Mouse (Mus musculus): ENCODE measurements around the gene Mettl21a. TPM values are rescaled to one million over a fixed set of nuclear protein-coding genes. Genes with fewer than 3 reads are reported as not detected.
A peak's percentile ranks its signal among the peaks of the same experiment; 100 is the strongest.
"Not testable (repeated sequence)": the region's sequence is repeated elsewhere in the genome, so short reads cannot be mapped to it uniquely, and the experiment has no call there.

Mettl21a gene
- total RNA-seq (2021), result 1 to 10 TPM; 8.0 to 8.4 TPM

DNA sequence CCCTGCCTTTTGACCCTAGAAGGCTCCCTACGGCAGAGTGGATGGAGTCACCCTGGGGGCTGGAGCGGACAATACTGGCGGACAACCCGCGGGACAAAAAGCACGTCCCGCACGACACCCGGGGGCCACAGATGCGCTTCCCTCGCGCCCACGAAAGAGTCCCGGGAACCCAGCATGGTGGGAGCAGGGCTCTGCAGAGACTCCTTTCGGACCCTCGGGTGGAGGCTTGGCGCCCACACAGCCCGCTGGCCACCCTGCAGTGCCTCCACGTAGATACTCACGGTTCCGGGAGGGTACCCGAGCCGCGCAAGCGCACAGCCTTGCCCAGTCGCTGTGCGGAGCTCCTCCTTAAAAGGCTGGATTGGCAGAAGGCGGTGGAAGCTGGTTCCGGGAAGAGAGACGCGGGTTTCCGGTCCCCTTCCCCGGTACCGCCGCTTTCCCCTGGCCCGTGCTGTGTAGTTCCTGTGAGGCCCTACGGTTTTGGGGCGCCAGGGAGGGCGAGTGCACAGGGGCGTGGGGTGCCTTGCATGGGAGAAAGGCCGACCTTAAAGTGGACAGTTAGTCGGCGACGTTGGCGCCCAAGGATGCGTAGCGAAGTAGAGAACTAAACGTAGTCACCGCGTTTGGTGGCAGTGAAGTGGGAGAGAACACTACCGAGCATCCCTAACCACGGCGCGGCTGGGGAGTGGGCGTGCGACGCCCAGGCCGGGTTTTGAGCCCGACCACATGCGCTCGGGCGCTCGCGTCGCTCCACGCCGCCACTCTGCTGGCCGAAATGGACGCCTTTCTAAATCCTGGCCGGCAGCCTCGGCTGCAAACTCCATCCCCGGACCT, at the start of gene Mettl21a:
Gene Mettl21a (minus strand): TSS at position 362 of the 834 bp plus-strand sequence.
- intact Hi-C loops (cut with DNase I), result loop anchor here (1.0 to 10.0 kb wide), 5 partner anchors 85 to 395 kb away; partner anchors contain the start of gene Creb1
- DNase-seq (ENCODE audit: low spot score), result peak; percentile 85

DNA sequence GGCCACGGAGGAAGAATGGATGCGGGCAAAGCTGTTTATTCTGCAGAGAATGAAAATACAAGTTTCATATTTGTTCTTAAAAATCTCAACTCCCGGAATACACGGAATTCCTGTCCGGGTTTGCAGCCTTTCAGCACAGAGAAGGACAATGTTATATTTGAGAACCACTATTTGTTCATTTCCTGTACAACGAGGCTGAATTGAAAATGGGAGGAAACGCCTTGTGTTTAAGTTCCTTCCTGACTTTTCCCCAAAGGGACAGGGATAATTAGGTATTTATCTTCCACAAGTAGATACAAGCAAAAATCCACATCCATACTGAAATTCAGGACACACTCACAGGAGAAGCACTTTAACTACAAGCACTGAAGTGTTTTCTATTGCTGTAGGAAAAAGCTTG, 41.8 kb upstream of the Mettl21a start:
- intact Hi-C loops (cut with DNase I), result no loop called here
- DNase-seq (ENCODE audit: low spot score), result no peak

DNA sequence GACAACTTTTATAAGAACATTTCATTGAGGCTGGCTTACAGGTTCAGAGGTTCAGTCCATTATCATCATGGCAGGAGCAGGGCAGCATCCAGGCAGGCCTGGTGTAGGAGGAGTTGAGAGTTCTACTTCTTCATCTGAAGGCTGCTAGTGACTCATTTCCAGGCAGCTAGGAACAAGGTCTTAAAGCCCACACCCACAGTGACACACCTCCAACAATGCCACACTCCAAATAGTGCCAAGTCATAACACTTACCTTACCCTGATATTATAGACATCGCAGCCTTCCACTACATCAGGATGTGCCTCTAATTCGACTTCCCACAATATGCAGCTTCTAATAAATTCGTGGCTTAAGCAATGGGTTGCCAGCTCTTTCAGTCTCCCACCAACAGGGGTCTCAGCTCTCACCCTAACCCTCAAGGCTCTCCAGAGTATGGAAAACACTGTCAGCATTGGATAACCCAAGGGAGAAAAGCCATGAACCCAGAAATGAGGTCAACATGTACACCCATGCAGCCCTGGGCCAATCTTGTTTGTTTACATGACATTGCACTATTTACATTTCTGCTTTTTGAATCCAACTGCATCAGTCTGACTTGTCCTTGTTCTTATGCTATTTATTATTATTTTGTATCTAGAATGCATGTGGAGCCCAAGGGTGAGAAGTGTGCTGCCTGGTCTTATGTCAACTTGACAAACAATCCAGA, 39.5 kb upstream of the Mettl21a start:
- DNase-seq (ENCODE audit: low spot score), result no peak

GRCm38 (mm10) chr1:64655415-64655814, 38.4 kb upstream of the Mettl21a start:
- no peak for DNase-seq (ENCODE audit: low spot score)
- intact Hi-C loops (cut with DNase I), result no loop called here

More for the DNA sequence above, 39.5 kb upstream of the Mettl21a start:
- intact Hi-C loops (cut with DNase I), result no loop called here

DNA sequence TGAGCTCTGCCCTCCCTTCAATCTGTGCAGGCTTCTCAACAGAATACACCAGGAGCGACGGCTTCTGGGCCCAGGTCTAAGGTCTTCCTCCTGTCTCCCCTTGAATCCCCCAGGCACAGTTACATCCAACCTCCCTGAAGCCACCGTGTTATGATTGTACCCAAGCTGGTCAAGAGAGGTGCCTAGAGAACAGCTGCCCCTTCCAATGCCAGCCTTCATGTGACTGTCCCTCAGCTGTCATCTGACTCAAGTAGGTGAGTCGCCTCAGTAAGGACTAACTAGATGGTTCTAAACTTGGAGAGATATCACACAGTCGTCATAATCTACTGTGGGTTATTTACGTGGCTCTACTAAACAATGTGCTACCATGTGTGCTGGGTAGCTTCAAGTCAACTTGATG, 36.7 kb upstream of the Mettl21a start:
- intact Hi-C loops (cut with DNase I), result no loop called here
- no peak for DNase-seq (ENCODE audit: low spot score)

DNA sequence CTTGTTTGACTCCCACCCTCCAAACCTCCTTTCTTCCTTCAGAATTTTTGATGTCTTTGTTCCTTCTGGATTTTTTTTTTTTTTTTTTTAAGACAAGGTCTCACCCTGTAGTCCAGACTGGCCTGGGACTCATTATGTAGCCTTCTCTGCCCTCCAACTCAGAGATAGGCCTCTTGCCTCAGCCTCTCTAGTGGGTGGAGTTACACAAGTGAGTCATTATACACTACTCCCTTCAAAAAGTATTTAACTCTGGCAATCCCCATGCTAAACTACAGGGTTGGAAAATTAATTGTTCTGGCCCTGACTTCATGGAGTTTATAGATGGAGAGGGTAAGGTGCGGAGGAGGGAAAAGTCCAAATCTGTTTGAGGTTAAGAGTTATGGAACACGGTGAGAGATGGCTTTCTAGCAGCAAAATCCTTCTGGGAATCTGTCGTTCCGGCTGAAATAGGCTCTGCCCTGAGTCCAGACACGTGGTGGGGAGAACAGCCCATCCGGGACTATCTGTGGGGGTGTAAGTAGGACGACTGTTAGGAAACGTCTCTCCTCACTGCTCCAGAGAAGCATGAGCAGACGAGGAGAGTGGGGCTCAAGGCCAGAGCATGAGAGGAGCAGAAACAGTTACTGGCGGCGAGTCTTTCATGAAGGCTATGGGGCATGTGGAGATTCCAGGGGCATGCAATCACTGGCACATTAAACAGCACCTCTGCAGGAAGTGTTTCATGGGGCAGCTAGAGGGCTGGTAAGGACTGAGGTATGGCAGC, 32.5 kb upstream of the Mettl21a start:
- intact Hi-C loops (cut with DNase I), result no loop called here
- DNase-seq (ENCODE audit: low spot score), result peak; percentile 4

DNA sequence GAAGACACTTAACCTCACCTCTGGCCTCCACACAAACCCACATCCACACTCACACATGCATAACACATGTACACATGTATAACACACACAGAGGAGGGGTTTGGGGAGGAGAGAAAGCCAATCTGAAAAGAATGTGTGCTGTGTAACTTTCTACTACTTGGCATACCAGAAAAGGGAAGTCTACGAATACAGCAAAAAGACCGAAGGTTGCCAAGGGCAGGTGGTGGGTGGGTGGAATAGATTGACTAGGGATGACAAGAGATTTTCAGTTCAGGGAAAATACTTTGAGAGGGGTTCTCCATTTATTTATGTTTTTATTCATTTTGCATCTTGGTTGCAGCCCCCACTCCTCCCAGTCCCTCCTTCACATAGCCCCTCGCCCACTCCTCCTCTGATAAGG, 27.5 kb upstream of the Mettl21a start:
- DNase-seq (ENCODE audit: low spot score), result no peak
- intact Hi-C loops (cut with DNase I), result no loop called here

DNA sequence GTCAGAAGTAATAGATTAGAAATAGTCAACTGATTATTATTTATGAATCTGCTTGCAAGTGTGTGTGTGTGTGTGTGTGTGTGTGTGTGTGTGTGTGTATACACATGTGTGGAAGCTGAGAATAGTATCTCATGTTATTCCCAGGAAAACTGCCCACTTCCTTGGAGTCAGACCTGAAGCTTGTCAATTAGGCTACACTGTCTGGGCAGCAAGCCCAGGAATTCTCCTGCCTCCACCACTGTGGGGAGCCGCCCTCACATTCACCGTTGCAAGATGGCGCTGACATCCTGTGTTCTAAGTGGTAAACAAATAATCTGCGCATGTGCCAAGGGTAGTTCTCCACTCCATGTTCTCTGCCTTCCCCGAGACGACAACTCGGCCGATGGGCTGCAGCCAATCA, 25.5 kb upstream of the Mettl21a start:
- DNase-seq (ENCODE audit: low spot score); intact Hi-C loops (cut with DNase I): not testable (repeated sequence)

GRCm38 (mm10) chr1:64641069-64641468, 24.0 kb upstream of the Mettl21a start:
- intact Hi-C loops (cut with DNase I), result no loop called here
- no peak for DNase-seq (ENCODE audit: low spot score)

GRCm38 (mm10) chr1:64639279-64639678, 22.2 kb upstream of the Mettl21a start:
- DNase-seq (ENCODE audit: low spot score), result no peak
- intact Hi-C loops (cut with DNase I), result no loop called here

GRCm38 (mm10) chr1:64635624-64636023, 18.6 kb upstream of the Mettl21a start:
- intact Hi-C loops (cut with DNase I), result no loop called here

DNA sequence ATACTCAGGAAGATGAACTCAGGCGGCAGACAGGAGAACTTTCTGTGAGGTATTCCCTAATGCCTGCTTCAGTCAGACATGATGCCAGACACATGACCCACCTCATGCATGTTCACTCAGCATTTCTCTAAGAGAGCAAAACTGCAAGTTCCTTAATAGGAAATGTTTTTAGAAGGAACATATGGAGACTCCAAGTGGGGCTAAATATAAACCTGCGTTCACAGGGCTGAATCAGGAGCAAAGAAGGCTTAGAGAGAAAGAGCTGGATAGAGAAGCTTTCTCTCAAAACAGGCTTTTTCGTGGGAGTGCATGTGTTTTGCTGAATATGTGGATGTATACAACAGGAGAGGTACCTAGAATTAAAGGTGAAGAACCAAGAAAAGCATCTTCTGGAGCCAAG, 16.2 kb upstream of the Mettl21a start:
- DNase-seq (ENCODE audit: low spot score), result no peak
- intact Hi-C loops (cut with DNase I), result no loop called here

More at GRCm38 (mm10) chr1:64635624-64636023, 18.6 kb upstream of the Mettl21a start:
- DNase-seq (ENCODE audit: low spot score), result no peak

DNA sequence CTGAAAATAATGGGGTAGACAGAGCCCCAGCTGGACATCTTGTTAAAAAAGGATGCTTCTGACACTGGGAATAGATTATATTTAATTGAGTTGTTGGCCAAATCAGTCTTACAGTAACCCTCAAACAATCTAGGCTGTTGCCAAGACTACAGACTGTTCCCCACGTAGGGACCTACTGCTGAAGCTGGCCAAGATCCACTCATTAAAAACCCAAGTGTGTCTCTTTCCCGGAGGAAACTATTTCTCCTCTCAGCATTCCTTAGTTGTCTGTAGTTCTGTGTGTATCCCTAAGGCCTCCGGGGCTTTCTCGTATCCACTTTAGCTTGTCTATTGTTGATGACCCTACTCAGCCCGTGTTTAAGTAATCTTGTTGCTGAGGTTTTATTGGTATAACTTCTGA, 14.5 kb upstream of the Mettl21a start:
- DNase-seq (ENCODE audit: low spot score), result no peak
- intact Hi-C loops (cut with DNase I), result no loop called here

DNA sequence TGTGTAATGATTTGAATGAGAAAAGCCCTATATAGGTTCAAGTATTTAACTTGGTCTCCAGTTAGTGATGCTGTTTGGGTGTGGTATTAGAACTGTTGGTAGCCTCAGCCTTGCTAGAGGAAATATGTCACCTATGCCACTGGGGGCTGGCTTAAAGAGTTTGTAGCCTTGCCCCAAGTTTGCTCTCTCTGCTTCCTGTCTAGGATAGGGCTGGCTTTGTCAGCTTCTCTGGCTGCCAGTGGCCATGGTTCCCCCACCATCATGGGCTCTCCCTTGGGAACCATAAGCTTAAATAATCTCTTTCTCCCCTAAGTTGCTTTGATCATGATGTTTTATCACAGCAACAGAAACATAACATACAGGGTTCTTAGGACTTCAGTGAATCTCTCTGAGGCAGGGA, 8.2 kb upstream of the Mettl21a start:
- intact Hi-C loops (cut with DNase I), result no loop called here
- DNase-seq (ENCODE audit: low spot score), result no peak

GRCm38 (mm10) chr1:64623558-64624435, 6.8 kb upstream of the Mettl21a start:
- no peak for DNase-seq (ENCODE audit: low spot score)
- intact Hi-C loops (cut with DNase I), result no loop called here

GRCm38 (mm10) chr1:64621116-64621515, 4.1 kb upstream of the Mettl21a start:
- intact Hi-C loops (cut with DNase I), result no loop called here
- DNase-seq (ENCODE audit: low spot score), result no peak

- no peak for DNase-seq (ENCODE audit: low spot score)
- intact Hi-C loops (cut with DNase I), result loop anchor here (5.0 to 10.0 kb wide), 4 partner anchors 86 to 394 kb away; partner anchors contain the start of gene Creb1
Measured at GRCm38 (mm10) chr1:64618226-64618625, 1.2 kb upstream of the Mettl21a start.

DNA sequence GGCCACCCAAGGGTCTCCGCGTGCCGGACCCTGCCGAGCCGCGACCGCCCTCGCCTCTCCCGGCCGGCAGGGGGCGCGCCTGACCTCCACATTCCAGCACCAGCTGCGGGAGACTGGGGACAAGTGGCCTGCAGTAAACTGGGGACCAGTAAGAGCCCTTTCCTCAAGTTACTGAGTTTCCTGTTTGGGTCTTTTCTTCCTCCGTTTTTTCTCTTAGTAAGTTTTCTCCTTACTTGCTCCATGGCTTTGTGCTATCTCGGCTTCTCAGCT, 608 bp upstream of the Mettl21a start:
- DNase-seq (ENCODE audit: low spot score), result peak; percentile 77
- intact Hi-C loops (cut with DNase I), result loop anchor here (1.0 to 10.0 kb wide), 5 partner anchors 85 to 395 kb away; partner anchors contain the start of gene Creb1

DNA sequence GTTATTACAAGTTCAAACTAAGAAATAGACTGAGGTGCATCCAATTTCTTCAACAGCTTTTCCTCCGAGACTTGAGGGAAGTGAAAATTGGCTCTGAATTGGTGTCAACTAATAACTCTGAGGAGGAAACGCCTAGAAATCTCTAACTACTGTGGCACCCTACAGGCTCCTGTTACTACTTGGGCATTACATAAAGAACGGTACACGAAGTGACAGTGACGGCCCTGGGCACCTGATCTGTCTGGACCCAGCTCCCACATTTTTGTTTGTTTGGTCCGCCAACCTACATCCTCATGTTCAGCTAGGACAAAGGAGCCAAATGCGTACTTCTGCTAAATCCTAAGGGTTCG, 536 bp downstream of the Mettl21a start:
- intact Hi-C loops (cut with DNase I), result loop anchor here (5.0 to 10.0 kb wide), 4 partner anchors 84 to 396 kb away; partner anchors contain the start of gene Creb1

More for the DNA sequence above, 536 bp downstream of the Mettl21a start:
- no peak for DNase-seq (ENCODE audit: low spot score)

Data from heart, postnatal 25 days (tissue).